Mouse (Mus musculus) G1E (cell line): ENCODE measurements around the gene Mme. TPM values are rescaled to one million over a fixed set of nuclear protein-coding genes. Genes with fewer than 3 reads are reported as not detected.

ENCODE experiments used
- ATAC-seq: 2 replicates; pipeline ENCODE4 v1.8.0; 2016; ENCODE audit warnings: mild to moderate bottlenecking; ENCODE audit not compliant: insufficient number of reproducible peaks, poor library complexity, low FRiP score, severe bottlenecking; ENCODE audit errors: extremely low read depth
- DNase-seq: peaks from one replicate; pipeline ENCODE4 v3.0.0; 2012; ENCODE audit warnings: low spot score
- H3K27me3 ChIP-seq: 2 replicates; pipeline ENCODE4 v1.6.1; 2012; ENCODE audit warnings: mild to moderate bottlenecking, low read length, inconsistent platforms; ENCODE audit not compliant: insufficient read depth
- H3K36me3 ChIP-seq: replicated peaks from 2 replicates; pipeline ENCODE3; 2012; ENCODE audit warnings: mild to moderate bottlenecking, inconsistent platforms
- H3K4me1 ChIP-seq: 2 replicates; pipeline ENCODE4 v1.6.1; 2012; ENCODE audit warnings: low read depth, low read length, inconsistent platforms, mixed read lengths; ENCODE audit not compliant: insufficient read depth
- H3K4me3 ChIP-seq: 2 replicates; pipeline ENCODE4 v1.5.1; 2012; ENCODE audit warnings: low read depth, mild to moderate bottlenecking, inconsistent platforms, low read length, moderate library complexity, mixed read lengths
- H3K9me3 ChIP-seq: replicated peaks from 2 replicates; pipeline ENCODE4 v1.6.1; 2012; ENCODE audit warnings: inconsistent platforms
- CTCF ChIP-seq: IDR thresholded peaks from 2 replicates; pipeline ENCODE4 v1.5.1; 2012; ENCODE audit warnings: low read depth, low read length, inconsistent platforms, mixed read lengths
- GATA1 ChIP-seq: IDR thresholded peaks from 2 replicates; pipeline ENCODE4 v1.6.1; 2012; ENCODE audit warnings: borderline replicate concordance, low read length, inconsistent platforms, mixed read lengths
- GATA2 ChIP-seq: IDR thresholded peaks from 2 replicates; pipeline ENCODE4 v1.6.1; 2012; ENCODE audit warnings: low read depth, low read length, inconsistent platforms, borderline replicate concordance
- POLR2AphosphoS5 ChIP-seq: IDR thresholded peaks from 2 replicates; pipeline ENCODE4 v1.6.1; 2012; ENCODE audit warnings: low read depth, low read length, inconsistent platforms; ENCODE audit not compliant: insufficient replicate concordance
- TAL1 ChIP-seq: conservative IDR thresholded peaks from 2 replicates; pipeline ENCODE4 v1.6.1; 2012; ENCODE audit warnings: low read depth, low read length, inconsistent platforms, mixed read lengths
- polyA plus RNA-seq: library from polyadenylated mRNA; stranded (reverse); fragments of >175 nt; gene quantifications from 2 replicates; pipeline ENCODE4 v1.2.3, GENCODE M21; 2012
- total RNA-seq, 2 experiments: library from RNA; stranded (forward) in 1 of 2; stranded (reverse) in 1 of 2; fragments of 200-1000 nt in 1 of 2; fragments of >200 nt in 1 of 2; fragmentation: Nextera tagmentation in 1 of 2; gene quantifications; 2 replicates each; pipeline ENCODE4 v1.2.3; 2014 to 2017

Gene Mme
- total RNA-seq (2014; fragmentation: Nextera tagmentation), result not detected in 2 replicates
- 0.06 and 0.11 TPM in 2 replicates for total RNA-seq (2017)
- polyA plus RNA-seq, result not detected in 2 replicates

DNA sequence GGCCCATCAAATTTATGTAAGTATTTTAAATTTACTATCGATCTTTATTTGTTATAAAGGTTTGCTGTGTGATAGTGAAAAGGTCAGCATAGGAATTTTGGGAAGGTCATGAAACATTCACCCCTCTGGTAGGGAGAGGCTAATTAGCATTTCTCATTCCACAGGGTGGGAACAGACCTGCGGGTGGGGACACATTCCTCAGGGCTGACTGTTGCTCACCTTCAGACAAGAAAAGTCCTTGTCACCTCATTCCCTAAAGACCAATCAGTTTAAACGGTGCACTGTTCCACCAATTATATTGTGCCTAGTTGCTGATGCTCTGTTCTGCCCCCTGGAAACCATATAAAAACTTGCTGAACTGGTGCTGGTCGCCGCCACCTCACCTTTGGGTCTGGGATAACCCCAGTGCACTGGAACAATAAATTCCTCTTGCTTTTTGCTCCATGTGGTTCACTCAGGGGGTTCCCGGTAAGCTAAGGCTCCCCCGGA, at the start of gene Mme:
Gene Mme, plus strand, starts transcription at position 439 of the 489 bp plus-strand sequence.
- H3K9me3 ChIP-seq, result peaks cover 2% of the 10 kb centered on the region; the same call in 1 of the 2 replicates

DNA sequence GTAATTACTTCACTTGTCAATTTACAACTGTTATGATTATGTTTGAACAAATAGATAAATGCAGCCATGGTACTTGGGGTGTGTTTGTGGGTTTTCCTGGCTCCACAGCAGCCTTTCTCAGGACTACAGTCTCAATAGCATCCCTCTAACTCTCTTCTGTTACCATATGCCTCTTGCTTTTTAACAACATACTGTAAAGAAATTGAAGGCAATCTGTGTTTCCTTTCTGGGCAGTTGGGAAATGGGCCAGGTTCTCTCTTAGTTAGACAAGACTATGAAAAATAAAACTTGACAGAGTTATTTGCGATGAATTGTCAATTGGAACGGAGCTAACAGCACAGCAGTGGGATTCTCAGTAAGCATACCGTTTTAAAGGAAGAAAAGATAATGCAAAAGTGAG, 44.8 kb upstream of the Mme start:
- Histone ChIP-seq H3K27me3 (no peaks in the 10 kb centered on the region), H3K9me3 (no peaks in the 10 kb centered on the region), H3K4me1 (no peaks in the 10 kb centered on the region), H3K36me3 (no peaks in the 10 kb centered on the region), H3K4me3 (no peak overlapping the region)
- no peak for ATAC-seq
- no peak for TF ChIP-seq CTCF
- no peak for TF ChIP-seq GATA1
- TF ChIP-seq TAL1, result no peak
- no peak for TF ChIP-seq GATA2
- no peak for TF ChIP-seq POLR2AphosphoS5
- DNase-seq, result no peak

More for the DNA sequence above, at the start of gene Mme:
- no peaks in the 10 kb centered on the region for H3K36me3 ChIP-seq
- DNase-seq (no peak), ATAC-seq (no peak)
- TF ChIP-seq GATA2, result no peak
- TF ChIP-seq POLR2AphosphoS5, result no peak
- TF ChIP-seq TAL1, result no peak
- no peak for TF ChIP-seq CTCF
- no peak for TF ChIP-seq GATA1
- H3K4me3 ChIP-seq, result no peak within 1 kb of the TSS
- H3K27me3 ChIP-seq, result no peaks in the 10 kb centered on the region
- H3K4me1 ChIP-seq, result no peaks in the 10 kb centered on the region

GRCm38 (mm10) chr3:63198026-63198425, 43.3 kb upstream of the Mme start:
- no peak for TF ChIP-seq POLR2AphosphoS5
- no peak for TF ChIP-seq TAL1
- TF ChIP-seq GATA2, result no peak
- no peak for TF ChIP-seq GATA1
- TF ChIP-seq CTCF, result no peak
- DNase-seq (no peak), ATAC-seq (no peak)
- Histone ChIP-seq H3K36me3 (no peaks in the 10 kb centered on the region), H3K4me3 (no peak overlapping the region), H3K9me3 (no peaks in the 10 kb centered on the region; the same call in 1 of the 2 replicates), H3K4me1 (no peaks in the 10 kb centered on the region), H3K27me3 (no peaks in the 10 kb centered on the region)

GRCm38 (mm10) chr3:63221867-63222591, 19.3 kb upstream of the Mme start:
- H3K9me3 ChIP-seq, result peaks cover 10% of the 10 kb centered on the region
- H3K36me3 ChIP-seq, result no peaks in the 10 kb centered on the region
- H3K4me3 ChIP-seq, result no peak overlapping the region
- no peaks in the 10 kb centered on the region for H3K4me1 ChIP-seq
- TF ChIP-seq GATA2, result no peak
- TF ChIP-seq POLR2AphosphoS5, result no peak
- TF ChIP-seq CTCF, result no peak
- no peak for TF ChIP-seq TAL1
- no peak for TF ChIP-seq GATA1
- ATAC-seq (no peak), DNase-seq (no peak)
- no peaks in the 10 kb centered on the region for H3K27me3 ChIP-seq

DNA sequence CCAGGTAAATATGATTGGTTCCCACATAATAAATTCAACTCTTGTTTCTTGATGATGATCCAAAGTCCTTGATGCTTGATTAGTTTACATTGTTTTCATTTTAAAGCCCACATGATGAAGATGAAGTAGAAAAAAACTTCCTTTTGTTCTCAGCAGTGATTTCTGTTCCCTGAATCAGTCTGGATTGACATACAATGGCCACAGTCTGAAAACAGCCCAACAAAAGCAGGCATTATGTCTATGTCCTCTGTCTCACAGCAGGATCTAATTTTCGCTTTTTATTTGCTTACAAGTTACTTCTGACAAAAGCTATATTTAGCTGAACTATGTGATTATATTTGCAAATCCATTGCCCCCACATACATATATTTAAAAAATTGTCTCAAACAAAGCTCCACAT, 17.7 kb upstream of the Mme start:
- Histone ChIP-seq H3K4me3 (no peak overlapping the region), H3K4me1 (no peaks in the 10 kb centered on the region), H3K36me3 (no peaks in the 10 kb centered on the region), H3K9me3 (peaks cover 8% of the 10 kb centered on the region), H3K27me3 (no peaks in the 10 kb centered on the region)
- DNase-seq (no peak), ATAC-seq (no peak)
- no peak for TF ChIP-seq POLR2AphosphoS5
- TF ChIP-seq TAL1, result no peak
- TF ChIP-seq GATA2, result no peak
- TF ChIP-seq CTCF, result no peak
- no peak for TF ChIP-seq GATA1

DNA sequence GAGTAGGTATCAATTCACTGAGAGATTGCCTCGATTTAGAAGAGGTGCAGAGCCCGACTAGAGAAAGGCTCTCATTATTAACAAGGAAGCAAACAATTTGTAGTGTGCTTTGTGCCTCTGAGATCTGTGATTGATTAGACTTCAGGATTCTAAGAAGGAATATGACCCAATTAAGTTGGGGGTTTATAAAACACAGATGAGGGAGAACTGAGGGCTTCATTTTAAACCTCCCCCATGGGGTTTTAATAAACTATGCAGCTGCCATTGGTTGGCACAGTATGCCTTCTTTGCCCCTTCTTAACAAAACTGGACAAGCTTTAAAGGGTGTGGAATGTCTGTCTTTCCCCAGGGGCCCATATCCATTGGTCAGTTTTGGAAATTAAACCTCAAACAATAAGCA, 5.4 kb upstream of the Mme start:
- TF ChIP-seq CTCF (no peak), GATA2 (no peak), TAL1 (no peak), GATA1 (no peak), POLR2AphosphoS5 (no peak)
- ATAC-seq, result no peak

More for the DNA sequence above, 5.4 kb upstream of the Mme start:
- H3K4me3 ChIP-seq, result no peak overlapping the region
- no peaks in the 10 kb centered on the region for H3K27me3 ChIP-seq
- no peak for DNase-seq
- no peaks in the 10 kb centered on the region for H3K4me1 ChIP-seq
- H3K9me3 ChIP-seq, result no peaks in the 10 kb centered on the region
- no peaks in the 10 kb centered on the region for H3K36me3 ChIP-seq
